ENCODE assay signal across 8 mouse cellular contexts in the genomic region with DNA sequence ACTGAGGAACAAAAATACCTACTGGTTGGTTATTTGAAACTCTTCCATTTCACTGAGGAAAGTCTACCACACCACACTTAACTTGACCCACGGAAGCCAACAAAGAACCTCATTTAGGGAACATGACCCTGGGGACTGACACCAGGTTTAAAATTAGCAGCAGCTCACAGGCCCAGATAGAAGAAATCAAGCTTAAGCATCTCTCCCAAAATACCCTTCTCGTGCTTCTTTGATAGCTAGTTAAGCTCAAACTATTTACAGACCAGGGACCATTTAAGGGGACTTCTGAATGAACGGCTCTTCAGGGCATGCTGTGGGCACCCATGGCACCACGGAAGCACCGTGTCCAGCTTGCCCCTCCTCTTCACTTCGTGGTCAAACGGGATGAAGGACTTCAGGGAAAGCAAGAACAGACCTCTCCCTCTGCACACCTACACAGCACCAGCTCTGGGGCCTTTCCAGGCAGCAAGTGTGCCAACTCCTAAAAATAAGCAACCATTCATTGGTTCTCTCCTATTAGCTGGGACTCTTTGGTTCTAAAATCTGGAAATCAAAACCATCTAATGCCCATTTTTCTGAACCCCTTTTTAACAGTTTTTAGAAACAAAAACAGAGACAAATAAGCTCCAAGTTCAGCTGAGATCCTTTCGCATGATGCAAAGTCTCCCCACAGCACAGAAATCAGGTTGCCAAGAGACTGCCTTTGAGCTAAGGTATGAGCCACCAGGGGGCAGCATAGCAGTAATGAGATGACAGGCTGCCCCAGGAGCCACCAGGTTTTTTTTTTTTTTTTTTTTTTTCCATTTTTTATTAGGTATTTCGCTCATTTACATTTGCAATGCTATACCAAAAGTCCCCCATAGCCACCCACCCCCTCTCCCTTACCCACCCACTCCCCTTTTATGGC.
DNase-seq lines count a peak whose midpoint lies in the region; ATAC-seq and TF ChIP-seq lines count a peak whose summit lies in the region.

No protein-coding gene starts in this region.

- no peak overlapping the region for H3K4me2 ChIP-seq in liver, embryonic 14.5 days (ENCODE audit: low read depth)

- H3K27ac ChIP-seq in liver, embryonic 14.5 days = no peak overlapping the region

- no peak overlapping the region for H3K4me3 ChIP-seq in liver, embryonic 14.5 days (ENCODE audit: insufficient read depth in 1 of 2, low read depth in 2 of 2, low read length in 2 of 2)

- no peaks in the 10 kb centered on the region for H3K27me3 ChIP-seq in liver, embryonic 14.5 days (ENCODE audit: control insufficient read depth, insufficient read depth, low read length)

- peaks cover 29 to 31% of the 10 kb centered on the region in 2 experiments for H3K4me1 ChIP-seq in liver, embryonic 14.5 days (replicated peaks; ENCODE audit: control insufficient read depth in 2 of 2, insufficient read depth in 2 of 2, low read length in 1 of 2)

- no peaks in the 10 kb centered on the region for H3K36me3 ChIP-seq in liver, embryonic 14.5 days (replicated peaks; ENCODE audit: control insufficient read depth, insufficient read depth, low read depth)

- peak; percentile 87 for DNase-seq in A20 (ENCODE audit: low read depth, low spot score)
- peak; percentile 78 for DNase-seq in T-cell, adult 2 months (ENCODE audit: low spot score)
- peak; percentile 87 to 94 for DNase-seq in cerebellum, postnatal 25 days
- DNase-seq in gastrocnemius, adult 8-10 months (ENCODE audit: low spot score in 2 of 2) = peak; percentile 78 to 81
- peak; percentile 68 to 84 for DNase-seq in kidney, adult 8-10 months
- peak; percentile 64 to 73 (median 65) for DNase-seq in liver, embryonic 14.5 days (ENCODE audit: low read depth in 3 of 3, low spot score in 3 of 3)
- DNase-seq in retina, postnatal 1 day = peak; percentile 76
- peak; percentile 93 for DNase-seq in thymus, postnatal 4 days

- TF ChIP-seq EP300 in liver, embryonic 14.5 days (IDR thresholded peaks at IDR 0.05; ENCODE audit: low read depth) = no peak

- ATAC-seq in liver, embryonic 14.5 days (ENCODE audit: insufficient read depth) = no peak

- no peaks in the 10 kb centered on the region for H3K9me3 ChIP-seq in liver, embryonic 14.5 days (ENCODE audit: control insufficient read depth, low read length)

- TF ChIP-seq CTCF in liver, embryonic 14.5 days (IDR thresholded peaks at IDR 0.05; ENCODE audit: low read depth) = peak; percentile 82

- 65% methylated on average over 8 of the region's 9 CpGs for WGBS in liver, embryonic 14.5 days (ENCODE audit: insufficient replicate concordance)

- H3K9ac ChIP-seq in liver, embryonic 14.5 days (replicated peaks) = no peak overlapping the region
